27 mouse cellular contexts compared by ENCODE assay signal in the genomic region with DNA sequence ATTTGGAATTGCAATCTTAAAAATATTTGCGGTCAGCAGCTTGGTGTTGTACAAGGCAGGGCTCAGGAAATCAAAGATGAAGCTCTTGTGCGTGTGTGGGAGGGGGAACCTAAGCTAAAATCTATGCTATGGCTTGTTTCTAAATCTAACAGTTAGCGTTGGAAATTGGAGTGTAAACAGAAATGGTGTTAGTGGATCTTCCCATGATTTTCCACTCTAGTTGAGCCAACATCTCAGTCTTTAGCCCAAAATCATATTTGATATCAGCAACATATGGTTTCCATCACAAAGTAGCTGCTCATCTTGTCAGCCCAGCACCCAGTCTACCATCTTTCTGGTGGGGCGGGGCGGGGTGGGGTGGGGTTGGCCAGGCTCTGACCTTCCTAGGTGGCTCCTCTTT.
DNase-seq lines count a peak whose midpoint lies in the region; ATAC-seq and TF ChIP-seq lines count a peak whose summit lies in the region.
"Had no signal": no experiment of that assay in that cellular context is flagged by ENCODE, and none has a peak within 500 bp of the region (broad histone marks: within the 10 kb centered on the region; RNA-seq: fewer than 3 reads in every experiment).

No protein-coding gene starts in this region.

- H3K27me3 ChIP-seq in embryonic facial prominence, embryonic 15.5 days: no peaks in the 10 kb centered on the region
- H3K27me3 ChIP-seq in embryonic facial prominence, embryonic 10.5 days (replicated peaks; ENCODE audit: low read depth, poor library complexity, severe bottlenecking): no peaks in the 10 kb centered on the region
- H3K27me3 ChIP-seq in heart, embryonic 14.5 days (ENCODE audit: control insufficient read depth, insufficient read depth, low read length): no peaks in the 10 kb centered on the region
- H3K27me3 ChIP-seq in heart, embryonic 10.5 days (ENCODE audit: insufficient read depth, poor library complexity, severe bottlenecking): no peaks in the 10 kb centered on the region
- H3K27me3 ChIP-seq in lung, postnatal 0 days (replicated peaks; ENCODE audit: insufficient read depth, low read length): no peaks in the 10 kb centered on the region
- H3K27me3 ChIP-seq: CH12.LX; forebrain, embryonic 13.5 days; kidney, embryonic 15.5 days; limb, embryonic 12.5 days; liver, embryonic 15.5 days; megakaryocyte, embryonic 14.5 days; midbrain, embryonic 12.5 days; stomach, embryonic 15.5 days had no signal

- H3K27ac ChIP-seq in embryonic facial prominence, embryonic 15.5 days (replicated peaks): 0 out of 2 replicates have a peak overlapping the region, but pooled peaks have one; percentile 6
- no peak overlapping the region for H3K27ac ChIP-seq in embryonic facial prominence, embryonic 10.5 days (replicated peaks)
- peak overlapping the region; percentile 27 to 61; a peak in 1 of 4 replicates for H3K27ac ChIP-seq in heart, embryonic 14.5 days (replicated peaks in 1 of 2; ENCODE audit: control insufficient read depth in 1 of 2, insufficient read depth in 1 of 2, low read depth in 2 of 2, low read length in 2 of 2)
- H3K27ac ChIP-seq in heart, embryonic 10.5 days: no peak overlapping the region
- H3K27ac ChIP-seq in layer of hippocampus, adult 2 months: peak overlapping the region; percentile 5; the same call in 1 of the 2 replicates
- peak overlapping the region; percentile 44; the same call in 1 of the 2 replicates for H3K27ac ChIP-seq in lung, postnatal 0 days (ENCODE audit: low read length)
- H3K27ac ChIP-seq: hindbrain, embryonic 14.5 days; limb, embryonic 12.5 days; liver, embryonic 15.5 days; midbrain, embryonic 12.5 days; stomach, embryonic 15.5 days had no signal

- no peak for TF ChIP-seq EP300 in lung, postnatal 0 days (IDR thresholded peaks at IDR 0.05)

- DNase-seq in embryonic facial prominence, embryonic 10.5 days (ENCODE audit: low spot score): no peak
- DNase-seq in heart, embryonic 10.5 days (ENCODE audit: low spot score): no peak
- DNase-seq in layer of hippocampus, adult 2 months (ENCODE audit: low spot score in 2 of 2): no peak
- no peak for DNase-seq in layer of hippocampus, adult 18-20 months (ENCODE audit: low spot score in 2 of 2)
- DNase-seq in lung, postnatal 0 days (ENCODE audit: low spot score): peak; percentile 77
- DNase-seq in lung, postnatal 36 days: no peak
- DNase-seq: adrenal gland, adult 2 months; adrenal gland, postnatal 36 days; cerebellum, adult 2 months; cerebellum, postnatal 14 days; gastrocnemius, postnatal 36 days; kidney, adult 18-20 months; kidney, postnatal 4 days; layer of hippocampus, adult 9-11 months; right cerebral cortex, postnatal 25 days had no signal

- H3K4me3 ChIP-seq in embryonic facial prominence, embryonic 15.5 days (replicated peaks): no peak overlapping the region
- H3K4me3 ChIP-seq in embryonic facial prominence, embryonic 10.5 days: no peak overlapping the region
- H3K4me3 ChIP-seq in heart, embryonic 14.5 days (ENCODE audit: control insufficient read depth in 1 of 2, insufficient read depth in 1 of 2, low read depth in 1 of 2, low read length in 2 of 2): no peak overlapping the region
- no peak overlapping the region for H3K4me3 ChIP-seq in heart, embryonic 10.5 days
- no peak overlapping the region for H3K4me3 ChIP-seq in layer of hippocampus, adult 2 months
- no peak overlapping the region for H3K4me3 ChIP-seq in lung, postnatal 0 days (ENCODE audit: low read depth, low read length)
- H3K4me3 ChIP-seq: forebrain, embryonic 13.5 days; kidney, embryonic 15.5 days; limb, embryonic 12.5 days; liver, embryonic 15.5 days; megakaryocyte, embryonic 14.5 days; midbrain, embryonic 12.5 days; stomach, embryonic 15.5 days had no signal

- H3K9ac ChIP-seq in embryonic facial prominence, embryonic 15.5 days: no peak overlapping the region
- H3K9ac ChIP-seq in heart, embryonic 14.5 days (ENCODE audit: low read length): no peak overlapping the region
- no peak overlapping the region for H3K9ac ChIP-seq in lung, postnatal 0 days (replicated peaks; ENCODE audit: low read depth)
- H3K9ac ChIP-seq: forebrain, embryonic 13.5 days; hindbrain, embryonic 14.5 days; kidney, embryonic 15.5 days; limb, embryonic 12.5 days; liver, embryonic 15.5 days; midbrain, embryonic 12.5 days; stomach, embryonic 15.5 days had no signal

- H3K9me3 ChIP-seq in embryonic facial prominence, embryonic 15.5 days (replicated peaks): no peaks in the 10 kb centered on the region
- H3K9me3 ChIP-seq in embryonic facial prominence, embryonic 10.5 days: no peaks in the 10 kb centered on the region
- no peaks in the 10 kb centered on the region for H3K9me3 ChIP-seq in heart, embryonic 14.5 days (ENCODE audit: control insufficient read depth, low read length)
- no peaks in the 10 kb centered on the region for H3K9me3 ChIP-seq in heart, embryonic 10.5 days
- no peaks in the 10 kb centered on the region for H3K9me3 ChIP-seq in lung, postnatal 0 days (ENCODE audit: low read length)
- H3K9me3 ChIP-seq: forebrain, embryonic 13.5 days; kidney, embryonic 15.5 days; limb, embryonic 12.5 days; liver, embryonic 15.5 days; megakaryocyte, embryonic 14.5 days; midbrain, embryonic 12.5 days; stomach, embryonic 15.5 days had no signal

- peaks cover 38% of the 10 kb centered on the region for H3K4me1 ChIP-seq in embryonic facial prominence, embryonic 15.5 days
- H3K4me1 ChIP-seq in embryonic facial prominence, embryonic 10.5 days: peaks cover 32% of the 10 kb centered on the region
- H3K4me1 ChIP-seq in heart, embryonic 14.5 days (ENCODE audit: control insufficient read depth in 2 of 2, insufficient read depth in 2 of 2, low read length in 2 of 2): peaks cover 14 to 35% of the 10 kb centered on the region in 2 experiments
- peaks cover 34% of the 10 kb centered on the region; the same call in 1 of the 2 replicates for H3K4me1 ChIP-seq in heart, embryonic 10.5 days
- peaks cover 14% of the 10 kb centered on the region; the same call in 1 of the 2 replicates for H3K4me1 ChIP-seq in lung, postnatal 0 days (ENCODE audit: insufficient read depth, low read depth, low read length)

- 79% methylated on average over 5 of the region's 5 CpGs for WGBS in embryonic facial prominence, embryonic 15.5 days
- 94% methylated on average over 5 of the region's 5 CpGs for WGBS in embryonic facial prominence, embryonic 10.5 days
- WGBS in heart, embryonic 14.5 days: 82% methylated on average over 5 of the region's 5 CpGs
- WGBS in heart, embryonic 10.5 days: 87% methylated on average over 5 of the region's 5 CpGs
- WGBS in lung, postnatal 0 days: 55% methylated on average over 5 of the region's 5 CpGs

- H3K36me3 ChIP-seq in embryonic facial prominence, embryonic 15.5 days: no peaks in the 10 kb centered on the region
- no peaks in the 10 kb centered on the region for H3K36me3 ChIP-seq in embryonic facial prominence, embryonic 10.5 days (replicated peaks)
- H3K36me3 ChIP-seq in heart, embryonic 14.5 days (ENCODE audit: control insufficient read depth, insufficient read depth, low read length): no peaks in the 10 kb centered on the region
- H3K36me3 ChIP-seq in heart, embryonic 10.5 days: no peaks in the 10 kb centered on the region
- H3K36me3 ChIP-seq in lung, postnatal 0 days (ENCODE audit: insufficient read depth, low read length): no peaks in the 10 kb centered on the region
- H3K36me3 ChIP-seq: kidney, embryonic 15.5 days; limb, embryonic 12.5 days; liver, embryonic 15.5 days; midbrain, embryonic 12.5 days; stomach, embryonic 15.5 days had no signal

- no peak for ATAC-seq in embryonic facial prominence, embryonic 15.5 days (ENCODE audit: insufficient number of reproducible peaks, low FRiP score, low TSS enrichment, low read depth)
- no peak for ATAC-seq in heart, embryonic 14.5 days (ENCODE audit: insufficient number of reproducible peaks, insufficient read depth, low FRiP score, low read depth)
- ATAC-seq in lung, postnatal 0 days: peak; percentile 37; the same call in 1 of the 2 replicates
- ATAC-seq: activated CD4-positive, CD25-positive, alpha-beta regulatory T cell, adult 4 months; forebrain, embryonic 13.5 days had no signal

- no peak overlapping the region for H3K4me2 ChIP-seq in embryonic facial prominence, embryonic 15.5 days (replicated peaks)
- peak overlapping the region; percentile 35; the same call in 1 of the 2 replicates for H3K4me2 ChIP-seq in heart, embryonic 14.5 days (ENCODE audit: low read length)
- 0 out of 2 replicates have a peak overlapping the region, but pooled peaks have one; percentile 2 for H3K4me2 ChIP-seq in lung, postnatal 0 days (replicated peaks; ENCODE audit: low read depth, low read length)
- H3K4me2 ChIP-seq: forebrain, embryonic 13.5 days; hindbrain, embryonic 14.5 days; kidney, embryonic 15.5 days; limb, embryonic 12.5 days; liver, embryonic 15.5 days; midbrain, embryonic 12.5 days; stomach, embryonic 15.5 days had no signal

- no peak for TF ChIP-seq CTCF in layer of hippocampus, adult 2 months (conservative IDR thresholded peaks at IDR 0.05)
- no peak for TF ChIP-seq CTCF in lung, postnatal 0 days (IDR thresholded peaks at IDR 0.05)

Comparison
In these comparisons a context has a peak if more than half of its experiments do, and no peak if none do; other contexts are left out.
1. H3K27ac ChIP-seq: peak in embryonic facial prominence, embryonic 15.5 days (single experiment), heart, embryonic 14.5 days (2 of 2), layer of hippocampus, adult 2 months (single experiment) and lung, postnatal 0 days (single experiment); none in embryonic facial prominence, embryonic 10.5 days (single experiment) and heart, embryonic 10.5 days (single experiment).